Mouse (Mus musculus) bone marrow macrophage, adult 2 months (primary cell): ENCODE data around the gene Aunip.

ENCODE experiments used
- CTCF ChIP-seq: IDR thresholded peaks from 2 replicates; pipeline ENCODE4 v1.5.1; 2012; ENCODE audit warnings: low read depth, mild to moderate bottlenecking, low read length, moderate library complexity
- POLR2A ChIP-seq: IDR thresholded peaks from 2 replicates; pipeline ENCODE4 v1.6.1; 2012; ENCODE audit warnings: mild to moderate bottlenecking, low read depth, low read length, borderline replicate concordance

DNA sequence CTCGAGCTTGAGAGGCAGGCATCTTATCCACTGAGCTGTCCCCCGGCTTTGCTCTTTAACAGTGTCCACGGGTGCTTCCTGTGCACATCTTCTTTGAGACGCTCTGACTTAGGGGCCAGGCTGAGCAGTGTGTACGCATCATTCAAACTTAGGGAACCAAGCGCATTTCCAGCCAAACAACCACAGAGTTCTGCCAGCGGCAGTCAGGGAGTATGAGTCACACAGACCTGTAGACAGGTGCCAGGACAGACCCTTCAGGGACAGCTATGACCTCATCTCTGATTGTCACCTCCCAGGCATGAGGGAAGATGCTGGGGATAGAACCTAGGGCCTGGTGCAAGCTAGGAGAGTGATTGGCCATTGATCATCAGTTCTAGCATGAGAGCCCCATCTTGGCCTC, 48.4 kb downstream of the Aunip start:
- TF ChIP-seq POLR2A, result no peak
- TF ChIP-seq CTCF, result no peak
